Mouse (Mus musculus): ENCODE data around the gene Bpifb6. TPM values are rescaled to one million over a fixed set of nuclear protein-coding genes. Genes with fewer than 3 reads are reported as not detected.

The Bpifb6 gene
- polyA plus RNA-seq, 1 experiment, result not detected

GRCm38 (mm10) chr2:153929871-153930413 is 29.8 kb downstream of the Bpifb6 start:
- Histone ChIP-seq H3K27me3 (ENCODE audit: control insufficient read depth, insufficient read depth, insufficient read length) (no peaks in the 10 kb centered on the region), H3K79me2 (ENCODE audit: control insufficient read depth, insufficient read depth) (no peaks in the 10 kb centered on the region), H3K36me3 (ENCODE audit: control insufficient read depth, insufficient read depth) (no peaks in the 10 kb centered on the region), H3K4me2 (ENCODE audit: low read depth) (no peak overlapping the region), H3K4me3 (no peak overlapping the region), H3ac (ENCODE audit: control insufficient read depth, insufficient read length) (no peak overlapping the region)
- TF ChIP-seq TCF12 (IDR thresholded peaks at IDR 0.05; ENCODE audit: insufficient read depth, poor library complexity, severe bottlenecking) (no peak), REST (IDR thresholded peaks at IDR 0.05; ENCODE audit: insufficient read depth, insufficient read length) (no peak), MYOD1 (IDR thresholded peaks at IDR 0.05; ENCODE audit: control insufficient read depth in 1 of 3, insufficient read length in 2 of 3, low read depth in 2 of 3) (no peak), USF1 (IDR thresholded peaks at IDR 0.05; ENCODE audit: low read depth) (no peak), TCF3 (IDR thresholded peaks at IDR 0.05; ENCODE audit: insufficient read length, low read depth) (no peak), POLR2A (IDR thresholded peaks at IDR 0.05; ENCODE audit: insufficient read length, low read depth) (no peak), CEBPB (IDR thresholded peaks at IDR 0.05; ENCODE audit: insufficient read depth, poor library complexity, severe bottlenecking) (no peak), POLR2AphosphoS2 (IDR thresholded peaks at IDR 0.05; ENCODE audit: insufficient read length, low read depth) (no peak), SRF (IDR thresholded peaks at IDR 0.05; ENCODE audit: control insufficient read depth, insufficient read length, low read depth) (no peak), E2F4 (IDR thresholded peaks at IDR 0.05; ENCODE audit: insufficient read depth) (no peak), MAX (IDR thresholded peaks at IDR 0.05; ENCODE audit: low read depth) (no peak), MYOG (IDR thresholded peaks at IDR 0.05; ENCODE audit: control insufficient read depth in 1 of 3, insufficient read depth in 1 of 3, insufficient read length in 2 of 3, low read depth in 2 of 3) (no peak)

DNA sequence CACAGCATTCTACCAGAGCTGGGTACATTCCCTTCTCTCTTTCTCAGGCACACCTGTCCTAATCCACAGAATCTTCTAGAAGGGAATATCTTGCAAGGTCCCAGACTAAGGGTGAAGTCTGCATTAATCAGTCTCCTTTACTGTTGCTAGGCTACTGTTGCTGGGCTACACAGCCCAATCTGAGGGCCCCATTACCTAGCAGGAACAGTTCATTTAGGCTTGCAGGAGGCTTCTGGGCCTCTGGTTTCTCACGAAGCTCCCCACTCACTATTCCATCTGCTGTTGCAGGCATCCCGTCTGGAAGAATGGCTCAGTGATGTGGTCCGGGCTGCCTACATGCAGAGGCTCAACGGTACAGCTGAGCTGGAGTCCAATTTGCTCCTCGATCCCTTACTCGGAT is 30.9 kb downstream of the Bpifb6 start:
- TF ChIP-seq USF1 (IDR thresholded peaks at IDR 0.05; ENCODE audit: low read depth) (no peak), TCF12 (IDR thresholded peaks at IDR 0.05; ENCODE audit: insufficient read depth, poor library complexity, severe bottlenecking) (no peak), E2F4 (IDR thresholded peaks at IDR 0.05; ENCODE audit: insufficient read depth) (no peak), MYOG (IDR thresholded peaks at IDR 0.05; ENCODE audit: control insufficient read depth in 1 of 3, insufficient read depth in 1 of 3, insufficient read length in 2 of 3, low read depth in 2 of 3) (no peak), SRF (IDR thresholded peaks at IDR 0.05; ENCODE audit: control insufficient read depth, insufficient read length, low read depth) (no peak), TCF3 (IDR thresholded peaks at IDR 0.05; ENCODE audit: insufficient read length, low read depth) (no peak), MYOD1 (IDR thresholded peaks at IDR 0.05; ENCODE audit: control insufficient read depth in 1 of 3, insufficient read length in 2 of 3, low read depth in 2 of 3) (no peak), POLR2AphosphoS2 (IDR thresholded peaks at IDR 0.05; ENCODE audit: insufficient read length, low read depth) (no peak), MAX (IDR thresholded peaks at IDR 0.05; ENCODE audit: low read depth) (no peak), CEBPB (IDR thresholded peaks at IDR 0.05; ENCODE audit: insufficient read depth, poor library complexity, severe bottlenecking) (no peak), POLR2A (IDR thresholded peaks at IDR 0.05; ENCODE audit: insufficient read length, low read depth) (no peak), REST (IDR thresholded peaks at IDR 0.05; ENCODE audit: insufficient read depth, insufficient read length) (no peak)
- no peak overlapping the region for H3K4me2 ChIP-seq (ENCODE audit: low read depth)
- H3K4me3 ChIP-seq, result no peak overlapping the region
- H3K27me3 ChIP-seq (ENCODE audit: control insufficient read depth, insufficient read depth, insufficient read length), result no peaks in the 10 kb centered on the region
- no peak overlapping the region for H3ac ChIP-seq (ENCODE audit: control insufficient read depth, insufficient read length)
- no peaks in the 10 kb centered on the region for H3K36me3 ChIP-seq (ENCODE audit: control insufficient read depth, insufficient read depth)
- H3K79me2 ChIP-seq (ENCODE audit: control insufficient read depth, insufficient read depth), result no peaks in the 10 kb centered on the region

- Histone ChIP-seq H3K79me2 (ENCODE audit: control insufficient read depth, insufficient read depth) (no peaks in the 10 kb centered on the region), H3K27me3 (ENCODE audit: control insufficient read depth, insufficient read depth, insufficient read length) (no peaks in the 10 kb centered on the region), H3ac (ENCODE audit: control insufficient read depth, insufficient read length) (no peak overlapping the region), H3K4me2 (ENCODE audit: low read depth) (no peak overlapping the region), H3K4me3 (no peak overlapping the region), H3K36me3 (ENCODE audit: control insufficient read depth, insufficient read depth) (no peaks in the 10 kb centered on the region)
- TF ChIP-seq MYOD1 (IDR thresholded peaks at IDR 0.05; ENCODE audit: control insufficient read depth in 1 of 3, insufficient read length in 2 of 3, low read depth in 2 of 3) (no peak), POLR2A (IDR thresholded peaks at IDR 0.05; ENCODE audit: insufficient read length, low read depth) (no peak), TCF3 (IDR thresholded peaks at IDR 0.05; ENCODE audit: insufficient read length, low read depth) (no peak), USF1 (IDR thresholded peaks at IDR 0.05; ENCODE audit: low read depth) (no peak), POLR2AphosphoS2 (IDR thresholded peaks at IDR 0.05; ENCODE audit: insufficient read length, low read depth) (no peak), CEBPB (IDR thresholded peaks at IDR 0.05; ENCODE audit: insufficient read depth, poor library complexity, severe bottlenecking) (no peak), SRF (IDR thresholded peaks at IDR 0.05; ENCODE audit: control insufficient read depth, insufficient read length, low read depth) (no peak), REST (IDR thresholded peaks at IDR 0.05; ENCODE audit: insufficient read depth, insufficient read length) (no peak), TCF12 (IDR thresholded peaks at IDR 0.05; ENCODE audit: insufficient read depth, poor library complexity, severe bottlenecking) (no peak), MYOG (IDR thresholded peaks at IDR 0.05; ENCODE audit: control insufficient read depth in 1 of 3, insufficient read depth in 1 of 3, insufficient read length in 2 of 3, low read depth in 2 of 3) (no peak), E2F4 (IDR thresholded peaks at IDR 0.05; ENCODE audit: insufficient read depth) (no peak), MAX (IDR thresholded peaks at IDR 0.05; ENCODE audit: low read depth) (no peak)
These were observed 33.1 kb downstream of the Bpifb6 start for GRCm38 (mm10) chr2:153933311-153933710.

- Histone ChIP-seq H3K79me2 (ENCODE audit: control insufficient read depth, insufficient read depth) (no peaks in the 10 kb centered on the region), H3K36me3 (ENCODE audit: control insufficient read depth, insufficient read depth) (no peaks in the 10 kb centered on the region), H3K27me3 (ENCODE audit: control insufficient read depth, insufficient read depth, insufficient read length) (no peaks in the 10 kb centered on the region), H3K4me2 (ENCODE audit: low read depth) (no peak overlapping the region), H3K4me3 (no peak overlapping the region), H3ac (ENCODE audit: control insufficient read depth, insufficient read length) (no peak overlapping the region)
- TF ChIP-seq TCF12 (IDR thresholded peaks at IDR 0.05; ENCODE audit: insufficient read depth, poor library complexity, severe bottlenecking) (no peak), MAX (IDR thresholded peaks at IDR 0.05; ENCODE audit: low read depth) (no peak), REST (IDR thresholded peaks at IDR 0.05; ENCODE audit: insufficient read depth, insufficient read length) (no peak), POLR2A (IDR thresholded peaks at IDR 0.05; ENCODE audit: insufficient read length, low read depth) (no peak), TCF3 (IDR thresholded peaks at IDR 0.05; ENCODE audit: insufficient read length, low read depth) (no peak), MYOD1 (IDR thresholded peaks at IDR 0.05; ENCODE audit: control insufficient read depth in 1 of 3, insufficient read length in 2 of 3, low read depth in 2 of 3) (no peak), CEBPB (IDR thresholded peaks at IDR 0.05; ENCODE audit: insufficient read depth, poor library complexity, severe bottlenecking) (no peak), USF1 (IDR thresholded peaks at IDR 0.05; ENCODE audit: low read depth) (no peak), POLR2AphosphoS2 (IDR thresholded peaks at IDR 0.05; ENCODE audit: insufficient read length, low read depth) (no peak), SRF (IDR thresholded peaks at IDR 0.05; ENCODE audit: control insufficient read depth, insufficient read length, low read depth) (no peak), E2F4 (IDR thresholded peaks at IDR 0.05; ENCODE audit: insufficient read depth) (no peak), MYOG (IDR thresholded peaks at IDR 0.05; ENCODE audit: control insufficient read depth in 1 of 3, insufficient read depth in 1 of 3, insufficient read length in 2 of 3, low read depth in 2 of 3) (no peak)
These were observed 35.2 kb downstream of the Bpifb6 start for GRCm38 (mm10) chr2:153935348-153935747.
